Mouse (Mus musculus): ENCODE data around the gene Caly. TPM values are rescaled to one million over a fixed set of nuclear protein-coding genes. Genes with fewer than 3 reads are reported as not detected.
A peak's percentile ranks its signal among the peaks of the same experiment; 100 is the strongest.

The Caly gene
- polyA plus RNA-seq, 1 experiment from 2014 or later, result not detected

DNA sequence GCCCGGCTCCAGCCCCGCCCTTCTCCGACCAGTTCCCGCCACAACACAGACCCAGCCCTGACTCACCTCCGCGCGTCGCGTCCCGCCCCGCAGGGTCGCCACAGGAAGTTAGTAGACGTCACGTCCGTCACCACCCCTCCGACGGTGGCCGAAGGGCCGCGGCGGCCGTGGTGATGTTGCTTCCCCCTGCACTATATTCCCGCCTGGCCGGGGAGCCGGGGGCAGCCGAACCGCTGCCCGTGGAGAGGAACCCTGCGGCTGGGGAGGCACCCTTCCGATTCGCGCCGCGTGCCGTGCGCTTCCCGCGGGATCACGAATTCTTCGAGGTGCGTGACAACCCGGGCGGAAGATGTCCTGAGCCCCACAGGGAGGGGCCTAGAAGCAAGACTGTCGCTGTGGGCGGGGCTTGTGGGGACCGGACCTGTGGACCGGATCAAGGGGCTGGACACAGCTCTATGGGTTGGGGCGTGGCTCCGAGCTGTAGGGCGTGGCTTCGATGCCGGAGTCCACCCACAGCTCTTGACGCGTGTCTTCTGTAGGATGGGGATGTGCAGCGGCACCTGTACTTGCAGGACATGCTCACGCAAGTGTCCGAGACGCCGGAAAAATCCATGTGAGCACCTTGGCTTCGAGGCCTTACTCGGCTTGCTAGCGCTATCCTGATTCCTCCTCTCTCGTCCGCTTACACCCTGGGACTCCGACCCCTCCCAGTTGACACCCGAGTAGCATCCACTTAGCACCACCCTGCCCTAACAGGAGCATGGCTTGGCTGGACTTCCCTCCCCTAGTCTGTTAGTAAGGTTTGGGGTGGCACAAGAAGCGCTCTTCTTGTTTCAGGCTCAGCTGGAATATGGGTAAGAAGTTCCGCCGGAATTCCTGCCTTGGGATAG, 45.8 kb downstream of the Caly start, which contains the start of the genes Zfp511 and Tubgcp2:
Gene Zfp511 (plus strand): TSS at position 111 of the 890 bp plus-strand sequence.
Gene Tubgcp2 (minus strand): TSS at position 389 of the 890 bp plus-strand sequence.
- peaks cover 29% of the 10 kb centered on the region for H3K79me2 ChIP-seq (ENCODE audit: inconsistent target)
- H3K27ac ChIP-seq, result peak within 1 kb of the TSS; percentile 61
- peaks cover 32% of the 10 kb centered on the region for H3K36me3 ChIP-seq (ENCODE audit: inconsistent target)
- WGBS (ENCODE audit: missing documents), result 2% methylated on average over 69 of the region's 69 CpGs
- H3K4me3 ChIP-seq (ENCODE audit: inconsistent target), result peak within 1 kb of the TSS; percentile 88

DNA sequence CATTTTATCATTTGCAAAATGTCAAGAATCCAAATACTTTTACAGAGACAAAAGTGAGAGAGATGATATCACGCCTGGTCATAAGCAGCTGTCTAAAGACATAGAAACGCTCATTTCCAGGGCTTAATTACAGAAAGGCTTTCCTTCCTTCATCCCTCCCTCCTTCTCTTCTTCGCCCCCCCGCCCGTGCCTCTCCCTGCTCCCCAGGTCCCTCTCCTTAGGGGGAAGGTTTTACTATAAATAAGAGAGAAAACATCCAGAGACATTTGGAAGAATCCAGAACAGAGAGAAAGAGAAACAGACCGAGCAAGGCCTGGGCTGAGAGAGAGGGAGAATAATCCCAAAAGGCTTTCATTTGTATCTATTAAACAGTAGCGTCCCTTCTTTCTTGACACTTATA, 46.9 kb downstream of the Caly start:
- WGBS (ENCODE audit: missing documents), result 14% methylated on average over 7 of the region's 7 CpGs
- H3K27ac ChIP-seq, result peak overlapping the region; percentile 61
- peaks cover 38% of the 10 kb centered on the region for H3K36me3 ChIP-seq (ENCODE audit: inconsistent target)

DNA sequence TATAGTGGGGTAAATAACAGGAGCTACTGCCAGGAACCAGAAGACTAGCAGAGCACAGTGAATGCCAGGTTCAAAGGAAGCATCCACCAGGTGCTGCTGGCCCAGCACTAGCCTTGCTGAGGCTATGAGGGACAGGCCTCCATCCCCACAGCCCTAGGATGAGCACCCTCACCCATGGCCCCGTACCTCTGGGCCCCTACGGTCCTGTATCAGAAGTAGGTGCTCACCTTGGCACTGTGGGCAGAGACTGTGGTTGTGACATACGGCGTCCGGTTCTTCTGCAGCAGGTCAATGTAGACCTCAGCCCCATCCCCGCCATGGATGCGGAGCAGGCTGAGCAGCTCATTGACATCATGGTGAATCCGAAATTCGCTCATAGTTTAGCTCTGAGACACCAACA, 49.0 kb downstream of the Caly start:
- H3K79me2 ChIP-seq (ENCODE audit: inconsistent target), result peaks cover 29% of the 10 kb centered on the region
- 96% methylated on average over 9 of the region's 9 CpGs for WGBS (ENCODE audit: missing documents)
- H3K27ac ChIP-seq, result no peak overlapping the region
- H3K4me3 ChIP-seq (ENCODE audit: inconsistent target), result no peak overlapping the region
- peaks cover 51% of the 10 kb centered on the region for H3K36me3 ChIP-seq (ENCODE audit: inconsistent target)

More for the DNA sequence above, 46.9 kb downstream of the Caly start:
- Histone ChIP-seq H3K79me2 (ENCODE audit: inconsistent target) (peaks cover 29% of the 10 kb centered on the region), H3K4me3 (ENCODE audit: inconsistent target) (peak overlapping the region; percentile 88)

DNA sequence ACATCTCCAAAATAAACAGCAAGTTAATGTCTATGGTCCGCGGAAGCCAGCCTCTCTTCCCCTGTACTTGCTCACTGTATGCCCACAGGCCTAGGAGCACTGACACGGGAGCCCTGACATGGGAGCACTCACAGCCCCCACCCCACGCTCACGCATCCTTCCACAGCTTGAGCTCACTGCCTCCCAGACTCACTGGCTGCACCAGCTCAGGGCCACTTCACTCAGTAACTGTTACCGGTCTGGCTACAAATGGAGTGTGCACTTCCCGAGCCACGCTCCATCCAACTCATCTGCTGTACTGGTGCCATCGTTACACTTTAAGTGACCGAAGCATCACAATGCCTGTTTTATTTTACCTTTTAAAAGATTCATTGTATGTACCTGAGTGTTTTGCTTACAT, 50.0 kb downstream of the Caly start:
- WGBS (ENCODE audit: missing documents), result 95% methylated on average over 10 of the region's 10 CpGs
- Histone ChIP-seq H3K36me3 (ENCODE audit: inconsistent target) (peaks cover 55% of the 10 kb centered on the region), H3K4me3 (ENCODE audit: inconsistent target) (no peak overlapping the region), H3K27ac (no peak overlapping the region), H3K79me2 (ENCODE audit: inconsistent target) (peaks cover 29% of the 10 kb centered on the region)

DNA sequence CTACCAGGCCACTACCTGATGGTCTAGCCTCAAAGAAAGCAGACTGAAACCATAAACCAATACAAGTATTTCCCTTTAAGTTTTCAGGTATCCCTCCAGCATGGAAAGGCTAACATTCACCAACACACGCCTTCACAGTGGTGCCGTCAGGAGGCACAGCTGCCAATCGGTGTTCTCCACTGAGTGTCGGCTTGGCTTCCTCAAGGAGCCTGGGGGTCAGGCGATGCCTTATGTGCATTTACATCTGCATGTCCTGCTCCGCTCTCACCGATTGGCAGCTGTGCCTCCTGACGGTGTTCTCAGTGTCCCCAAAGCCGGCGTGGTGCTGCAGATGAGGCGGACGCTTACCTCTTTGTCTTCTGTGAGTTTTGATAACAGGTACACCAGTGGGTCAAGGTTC, 50.6 kb downstream of the Caly start:
- WGBS (ENCODE audit: missing documents), result 94% methylated on average over 12 of the region's 12 CpGs
- no peak overlapping the region for H3K4me3 ChIP-seq (ENCODE audit: inconsistent target)
- H3K79me2 ChIP-seq (ENCODE audit: inconsistent target), result peaks cover 23% of the 10 kb centered on the region
- H3K27ac ChIP-seq, result no peak overlapping the region
- H3K36me3 ChIP-seq (ENCODE audit: inconsistent target), result peaks cover 55% of the 10 kb centered on the region

Other genes starting within 250 kb of the Caly start
- not detected in 3 replicates for gene Adgra1, start 248.4 kb downstream of the Caly start, polyA plus RNA-seq (2018)
- not detected in 3 replicates for gene Kndc1, start 187.9 kb downstream of the Caly start, polyA plus RNA-seq (2018)
- gene Utf1, start 138.8 kb downstream of the Caly start, polyA plus RNA-seq (2018), result not detected in 3 replicates
- 0.23 to 0.38 TPM in 2 of 3 replicates, not detected in the other for gene 6430531B16Rik, start 103.8 kb downstream of the Caly start, polyA plus RNA-seq (2018)
- gene Adam8, start 90.0 kb downstream of the Caly start, polyA plus RNA-seq (2018), result 169 to 1,404 TPM (median 407 TPM) in 3 replicates
- gene Zfp511, start 46.2 kb downstream of the Caly start, polyA plus RNA-seq (2018), result 11.9 to 14.7 TPM (median 14.1 TPM) in 3 replicates
- 12.5 to 29.2 TPM (median 21.1 TPM) in 3 replicates for gene Tubgcp2, start 45.9 kb downstream of the Caly start, polyA plus RNA-seq (2018)
- not detected in 3 replicates for gene Msx3, start 33.5 kb downstream of the Caly start, polyA plus RNA-seq (2018)
- gene Prap1, start 10.8 kb upstream of the Caly start, polyA plus RNA-seq (2018), result not detected in 3 replicates
- 7.9 to 11.8 TPM (median 11.6 TPM) in 3 replicates for gene Fuom, start 19.9 kb upstream of the Caly start, polyA plus RNA-seq (2018)
- gene Paox, start 33.3 kb upstream of the Caly start, polyA plus RNA-seq (2018), result 20.7 to 41.5 TPM (median 38.8 TPM) in 3 replicates
- 47.2 to 96.9 TPM (median 73.4 TPM) in 3 replicates for gene Echs1, start 33.9 kb upstream of the Caly start, polyA plus RNA-seq (2018)
- 8.3 to 14.7 TPM (median 9.4 TPM) in 3 replicates for gene Mtg1, start 55.0 kb upstream of the Caly start, polyA plus RNA-seq (2018)
- gene Sprn, start 72.3 kb upstream of the Caly start, polyA plus RNA-seq (2018), result not detected in 3 replicates
- gene Olfr522, start 82.2 kb upstream of the Caly start, polyA plus RNA-seq (2018), result not detected in 3 replicates
- not detected in 3 replicates for gene Olfr523, start 90.7 kb upstream of the Caly start, polyA plus RNA-seq (2018)
- gene Olfr524, start 123.4 kb upstream of the Caly start, polyA plus RNA-seq (2018), result not detected in 3 replicates
- gene Cd163l1, start 135.7 kb upstream of the Caly start, polyA plus RNA-seq (2018), result not detected in 3 replicates
- gene 5830411N06Rik, start 164.7 kb upstream of the Caly start, polyA plus RNA-seq (2018), result not detected in 3 replicates
- gene Olfr525, start 238.3 kb upstream of the Caly start, polyA plus RNA-seq (2018), result not detected in 3 replicates